Comparison of ENCODE assay signal across 24 mouse cellular contexts in the genomic region with DNA sequence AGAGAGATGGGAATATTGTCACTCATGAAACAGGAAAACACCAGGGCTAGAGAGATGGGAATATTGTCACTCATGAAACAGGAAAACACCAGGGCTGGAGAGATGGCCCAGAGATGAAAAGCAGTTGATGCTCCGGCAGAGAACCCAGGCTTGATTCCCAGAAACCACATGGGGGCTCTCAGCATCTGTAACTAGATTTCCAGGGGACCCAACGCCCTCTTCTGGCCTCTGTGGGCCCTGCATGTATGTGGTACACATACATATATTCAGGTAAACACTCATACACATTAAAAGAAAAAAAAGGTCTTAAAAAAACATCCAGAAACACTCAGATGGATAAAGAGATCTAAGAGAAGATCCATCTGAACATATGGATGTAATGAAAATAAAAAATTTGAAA. TPM values are rescaled to one million over a fixed set of nuclear protein-coding genes. Genes with fewer than 3 reads are reported as not detected.
DNase-seq lines count a peak whose midpoint lies in the region; TF ChIP-seq lines count a peak whose summit lies in the region.
"Had no signal": no experiment of that assay in that cellular context is flagged by ENCODE, and none has a peak within 500 bp of the region (broad histone marks: within the 10 kb centered on the region; RNA-seq: fewer than 3 reads in every experiment).

No protein-coding gene starts in this region.

- TF ChIP-seq CTCF in E14TG2a.4 (conservative IDR thresholded peaks at IDR 0.05; ENCODE audit: low read length), result peak; percentile 57

- H3K27ac ChIP-seq in ES-E14 (ENCODE audit: insufficient read depth, low read depth, low read length, poor library complexity, severe bottlenecking), result no peak overlapping the region
- H3K27ac ChIP-seq: forebrain, embryonic 10.5 days; forebrain, embryonic 13.5 days; heart, adult 2 months; hindbrain, embryonic 12.5 days; hindbrain, embryonic 15.5 days had no signal

- H3K27me3 ChIP-seq in E14TG2a.4 (ENCODE audit: insufficient read depth, low read length), result peaks cover 2% of the 10 kb centered on the region; the same call in 1 of the 2 replicates
- H3K27me3 ChIP-seq: forebrain, embryonic 13.5 days; hindbrain, embryonic 12.5 days; hindbrain, embryonic 15.5 days had no signal

- H3K4me3 ChIP-seq in E14TG2a.4 (replicated peaks; ENCODE audit: low read length) (no peak overlapping the region), ES-E14 (ENCODE audit: insufficient read depth in 1 of 2, low read depth in 1 of 2, low read length in 2 of 2, poor library complexity in 1 of 2, severe bottlenecking in 1 of 2) (no peak overlapping the region)
- H3K4me3 ChIP-seq: forebrain, embryonic 10.5 days; forebrain, embryonic 13.5 days; heart, adult 2 months; hindbrain, embryonic 12.5 days; hindbrain, embryonic 15.5 days had no signal

- H3K36me3 ChIP-seq in E14TG2a.4 (ENCODE audit: insufficient read depth, low read length) (no peaks in the 10 kb centered on the region), ES-E14 (ENCODE audit: control insufficient read depth, insufficient read depth, low read length, poor library complexity, severe bottlenecking) (no peaks in the 10 kb centered on the region)
- H3K36me3 ChIP-seq: forebrain, embryonic 10.5 days; G1E; hindbrain, embryonic 12.5 days; hindbrain, embryonic 15.5 days had no signal

- in situ Hi-C loops in ES-E14 (cut with MboI; ENCODE audit: low sequenced_read_pairs in 2 of 2, unreplicated experiment in 2 of 2), result no loop called here

- peak; percentile 14 for DNase-seq in A20 (ENCODE audit: low read depth, low spot score)
- no peak for DNase-seq in ES-E14 (ENCODE audit: low read depth, low spot score)
- peak; percentile 57 for DNase-seq in ZHBTc4 (ENCODE audit: low read depth, low spot score)
- no peak for DNase-seq in kidney, adult 11 months
- DNase-seq in heart, adult 8-10 months (ENCODE audit: low spot score), result no peak
- DNase-seq: adrenal gland, adult 2 months; adrenal gland, postnatal 14 days; cerebellum, adult 11 months; cerebellum, adult 8-10 months; gastrocnemius, postnatal 10 days; gastrocnemius, postnatal 36 days; heart, adult 2 months; kidney, adult 2 months had no signal

- no peaks in the 10 kb centered on the region for H3K4me1 ChIP-seq in E14TG2a.4 (replicated peaks; ENCODE audit: low read depth, low read length)
- no peaks in the 10 kb centered on the region for H3K4me1 ChIP-seq in ES-E14 (ENCODE audit: control insufficient read depth in 2 of 2, insufficient read depth in 2 of 2, low read length in 2 of 2, poor library complexity in 1 of 2)
- H3K4me1 ChIP-seq: forebrain, embryonic 10.5 days; forebrain, embryonic 13.5 days; hindbrain, embryonic 12.5 days; hindbrain, embryonic 15.5 days had no signal

- no peaks in the 10 kb centered on the region for H3K9me3 ChIP-seq in E14TG2a.4 (ENCODE audit: low read length)
- H3K9me3 ChIP-seq in ES-E14 (ENCODE audit: control insufficient read depth, insufficient read depth, low read depth, low read length), result no peaks in the 10 kb centered on the region
- H3K9me3 ChIP-seq: forebrain, embryonic 10.5 days; forebrain, embryonic 13.5 days; G1E; hindbrain, embryonic 12.5 days; hindbrain, embryonic 15.5 days had no signal

- H3K9ac ChIP-seq in ES-E14 (ENCODE audit: insufficient read depth, low read depth, low read length, poor library complexity, severe bottlenecking), result no peak overlapping the region
- H3K9ac ChIP-seq: forebrain, embryonic 13.5 days; hindbrain, embryonic 12.5 days; hindbrain, embryonic 15.5 days had no signal

TF ChIP-seq in ES-E14, 5 proteins besides CTCF, POLR2A, EP300 and RAD21:
- TF ChIP-seq ZC3H11A (IDR thresholded peaks at IDR 0.05; ENCODE audit: borderline replicate concordance, low read depth, low read length) (peak; percentile 39; the same call in 1 of the 2 replicates), CHD2 (IDR thresholded peaks at IDR 0.05; ENCODE audit: low read depth, low read length) (no peak)

RNA-seq across cellular contexts. Expression of a gene that starts 22.8 kb away (rescaled TPM):
- total RNA-seq in ES-E14 (2012; rRNA removed), result 0.18 and 0.26 TPM in 2 replicates
- under 1 TPM in 1 of 4 experiments, not detected in 3; 0.03 TPM for total RNA-seq in heart, adult 8-10 months (2022)
- total RNA-seq: granulocyte monocyte progenitor cell, adult 5-6 weeks; heart, adult 2 months; heart, postnatal 25 days; hematopoietic stem cell, adult 5-6 weeks had no signal

RNA-seq across cellular contexts. Expression of a gene that starts 26.9 kb away (rescaled TPM):
- total RNA-seq in ES-E14 (2012; rRNA removed), result not detected in 2 replicates
- not detected for total RNA-seq in heart, adult 8-10 months (2022)
- total RNA-seq: adrenal gland, adult 2 months; adrenal gland, postnatal 14 days; adrenal gland, postnatal 4 days; G1E; gastrocnemius, adult 18-20 months; gastrocnemius, postnatal 10 days; gastrocnemius, postnatal 36 days; granulocyte monocyte progenitor cell, adult 5-6 weeks; heart, adult 2 months; heart, postnatal 25 days; hematopoietic stem cell, adult 5-6 weeks had no signal

Comparison
In these comparisons a context has a peak if more than half of its experiments do, and no peak if none do; other contexts are left out.
1. DNase-seq: peak in A20 (single experiment) and ZHBTc4 (single experiment); none in ES-E14 (single experiment), kidney, adult 11 months (single experiment) and heart, adult 8-10 months (single experiment).